Mouse (Mus musculus): ENCODE measurements at regions not wholly inside any gene's neighbourhood (a gene's known extent, or its start where the extent isn't known, plus 50 kb on each side); places are given as distances from the start of the nearest gene placed in this dataset.

GRCm38 (mm10) chr12:106128944-106129724, 119.1 kb downstream of the Vrk1 start:
- DNase-seq (ENCODE audit: low spot score) = no peak

- no peak for DNase-seq (ENCODE audit: low spot score)
Observed at GRCm38 (mm10) chr12:106130071-106130676, 120.1 kb downstream of the Vrk1 start.

GRCm38 (mm10) chr12:106132715-106133114, 122.7 kb downstream of the Vrk1 start:
- no peak for DNase-seq (ENCODE audit: low spot score)

DNA sequence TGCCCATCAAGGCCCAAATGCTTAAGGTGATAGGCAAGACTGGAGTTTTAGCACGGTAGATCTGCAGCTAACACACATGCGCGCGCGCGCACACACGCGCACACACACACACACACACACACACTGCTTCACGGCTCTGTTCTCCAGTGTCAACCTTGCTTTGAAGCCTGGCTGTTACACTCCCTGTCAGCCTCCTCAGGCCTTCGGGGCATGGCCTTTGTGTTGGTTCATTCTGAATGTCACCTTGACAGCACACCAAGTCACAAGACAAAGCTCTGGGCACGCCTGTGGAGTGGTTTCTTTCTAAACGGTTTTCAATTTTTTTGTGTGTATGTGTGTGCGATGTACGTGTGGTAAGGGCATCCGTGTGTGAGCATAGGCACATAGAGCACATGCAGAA, 128.4 kb downstream of the Vrk1 start:
- DNase-seq (ENCODE audit: low spot score) = no peak

- DNase-seq (ENCODE audit: low spot score) = no peak
Observed at GRCm38 (mm10) chr12:106139491-106139890, 129.5 kb downstream of the Vrk1 start.

DNA sequence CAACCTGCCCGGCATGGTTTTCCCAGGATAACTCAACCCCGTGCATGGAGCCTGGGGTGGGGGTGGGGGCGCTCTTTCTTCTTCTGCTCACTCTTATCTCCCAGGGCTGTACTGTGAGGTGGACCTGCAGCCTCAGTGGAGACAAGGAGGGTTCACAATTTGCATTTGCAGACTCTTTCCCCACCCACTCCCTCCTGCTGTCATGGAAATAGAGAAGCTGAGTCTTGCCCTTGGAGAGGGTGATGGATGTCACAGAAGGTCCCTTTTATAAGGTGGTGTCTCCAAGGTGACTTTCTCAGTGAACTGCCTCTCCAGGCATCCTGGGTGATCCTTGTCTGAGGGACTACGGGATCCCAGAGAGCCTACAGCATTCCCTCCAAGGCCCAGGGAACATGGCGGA, 129.9 kb downstream of the Vrk1 start:
- DNase-seq (ENCODE audit: low spot score) = no peak

DNA sequence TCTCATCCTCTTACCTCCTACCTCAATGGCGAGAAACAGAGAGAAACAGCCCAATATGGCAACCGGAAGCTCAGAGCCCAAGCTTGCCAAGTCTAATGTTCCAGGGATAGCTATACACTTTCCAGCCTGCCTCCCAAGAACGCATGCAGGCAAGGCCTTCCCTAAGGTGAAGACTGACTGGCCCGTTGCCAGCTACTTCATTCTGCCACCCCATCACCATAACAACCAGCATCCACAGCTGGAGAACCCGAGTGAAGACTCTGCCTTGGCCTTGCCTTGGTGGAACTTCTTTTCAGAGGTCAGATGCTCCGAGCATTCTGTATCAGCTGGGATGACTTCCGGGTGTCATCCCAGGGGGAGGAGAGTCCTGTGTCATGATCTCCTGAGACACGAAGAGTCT, 130.6 kb downstream of the Vrk1 start:
- DNase-seq (ENCODE audit: low spot score) = no peak

DNA sequence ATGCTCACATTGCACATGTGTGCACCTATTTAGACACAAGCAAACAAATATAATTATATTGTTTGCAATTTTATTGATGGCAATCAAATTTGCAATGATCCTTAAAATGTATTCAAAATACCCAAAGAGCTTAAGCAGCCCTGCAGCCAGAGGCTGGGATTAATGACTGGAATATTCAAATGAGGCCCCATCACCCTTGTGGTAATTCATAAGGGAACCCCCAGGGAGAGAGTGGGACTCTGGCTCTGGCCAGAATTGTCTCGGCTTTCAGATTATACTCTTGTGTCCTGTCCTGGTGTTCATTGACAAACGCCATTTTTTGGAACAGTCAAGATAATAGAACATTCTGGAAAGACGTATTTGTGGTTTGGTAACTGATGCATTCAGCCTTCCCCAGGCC, 133.5 kb downstream of the Vrk1 start:
- DNase-seq (ENCODE audit: low spot score) = no peak

GRCm38 (mm10) chr12:106156837-106157236, 146.8 kb downstream of the Vrk1 start:
- DNase-seq (ENCODE audit: low spot score) = no peak

- DNase-seq (ENCODE audit: low spot score) = no peak
Observed at GRCm38 (mm10) chr12:106157827-106158226, 147.8 kb downstream of the Vrk1 start.

- DNase-seq (ENCODE audit: low spot score) = no peak
Observed at GRCm38 (mm10) chr12:106158620-106159019, 148.6 kb downstream of the Vrk1 start.

DNA sequence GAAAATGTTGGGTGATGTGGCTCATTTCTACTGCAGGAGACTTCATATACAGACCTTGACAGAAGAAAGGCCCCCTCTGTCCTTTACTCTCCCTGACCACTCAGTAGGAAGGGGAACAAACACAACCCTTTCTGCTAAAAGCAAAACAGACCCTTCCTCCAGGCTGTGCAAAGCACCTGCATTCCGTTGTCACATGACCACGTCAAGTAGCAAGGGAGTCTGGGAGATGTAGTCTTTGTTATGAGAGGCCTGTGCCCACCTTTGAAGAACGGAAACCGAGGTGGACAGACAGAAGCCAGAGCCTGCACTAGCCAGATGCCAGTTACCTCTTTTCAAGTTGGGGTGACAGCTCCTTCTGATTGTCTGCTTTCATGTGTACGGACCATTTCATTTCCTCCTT, 161.3 kb downstream of the Vrk1 start:
- no peak for DNase-seq (ENCODE audit: low spot score)

GRCm38 (mm10) chr12:106173211-106173610, 163.2 kb downstream of the Vrk1 start:
- no peak for DNase-seq (ENCODE audit: low spot score)

DNA sequence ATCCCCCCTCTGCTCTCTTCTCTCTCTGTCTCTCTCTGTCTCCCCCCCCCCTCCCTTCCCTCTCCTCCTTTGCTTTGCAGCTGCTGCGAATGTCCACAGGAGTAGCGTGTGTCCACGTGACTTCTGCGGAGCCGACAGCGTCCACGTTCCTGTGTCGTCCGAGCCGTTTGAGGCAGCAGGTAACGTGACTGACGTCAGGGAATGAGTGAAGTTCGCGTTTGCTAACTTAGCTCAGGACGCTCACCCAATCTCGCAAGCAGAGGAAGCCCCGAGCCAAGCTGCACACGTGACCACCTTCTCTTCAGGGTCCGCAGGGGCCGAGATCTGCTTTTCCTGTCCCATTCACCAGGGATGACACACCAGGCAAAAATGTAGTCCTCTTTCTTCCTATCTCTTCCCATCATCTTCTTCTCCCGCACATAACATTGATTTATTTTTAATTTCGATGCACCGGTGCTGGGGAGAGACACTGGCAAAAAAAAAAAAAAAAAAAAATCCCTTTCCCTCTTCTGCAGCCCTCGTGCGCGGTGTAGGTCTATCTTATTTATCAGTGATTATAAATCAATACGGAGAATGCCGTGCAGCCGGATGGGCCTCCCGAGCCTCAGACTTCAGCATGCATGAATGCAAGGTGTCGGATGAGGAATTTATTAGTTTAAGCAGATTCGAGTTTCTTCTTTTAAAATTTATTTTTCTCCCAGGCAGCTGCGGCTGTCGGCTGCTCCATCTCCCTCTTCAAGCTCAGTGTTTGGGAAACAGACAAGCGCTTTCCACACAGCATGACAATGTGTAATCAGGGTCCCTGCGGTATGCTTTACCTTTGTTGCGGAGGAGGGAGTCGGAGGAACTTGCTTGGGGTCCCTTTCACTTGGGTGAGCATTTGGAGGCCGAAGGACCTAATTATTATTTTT, 164.3 kb downstream of the Vrk1 start:
- no peak for DNase-seq (ENCODE audit: low spot score)

GRCm38 (mm10) chr12:106174981-106175700, 165.1 kb downstream of the Vrk1 start:
- DNase-seq (ENCODE audit: low spot score) = no peak

DNA sequence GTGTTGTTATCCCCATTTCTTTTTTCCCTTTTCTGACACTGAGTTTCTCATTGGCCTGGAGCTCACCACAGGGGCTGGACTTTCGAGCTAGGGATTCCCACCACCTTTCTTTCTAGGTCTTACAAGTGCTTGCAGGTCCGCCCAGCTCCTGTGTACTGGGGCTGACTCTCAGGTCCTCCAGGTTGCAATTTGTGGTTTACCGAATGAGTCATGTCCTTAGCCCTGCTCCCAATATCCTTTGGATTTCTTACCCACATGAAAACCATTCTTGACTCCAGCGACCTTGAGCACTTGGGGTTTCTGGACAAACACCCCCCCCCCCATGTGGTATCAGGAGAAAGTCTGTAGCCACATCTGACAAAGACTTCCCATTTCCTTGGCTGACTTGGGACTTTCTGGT, 167.3 kb downstream of the Vrk1 start:
- no peak for DNase-seq (ENCODE audit: low spot score)

- DNase-seq (ENCODE audit: low spot score) = no peak
Observed at GRCm38 (mm10) chr12:106177861-106178260, 167.8 kb downstream of the Vrk1 start.

- no peak for DNase-seq (ENCODE audit: low spot score)
Observed at GRCm38 (mm10) chr12:106178688-106179205, 168.7 kb downstream of the Vrk1 start.

DNA sequence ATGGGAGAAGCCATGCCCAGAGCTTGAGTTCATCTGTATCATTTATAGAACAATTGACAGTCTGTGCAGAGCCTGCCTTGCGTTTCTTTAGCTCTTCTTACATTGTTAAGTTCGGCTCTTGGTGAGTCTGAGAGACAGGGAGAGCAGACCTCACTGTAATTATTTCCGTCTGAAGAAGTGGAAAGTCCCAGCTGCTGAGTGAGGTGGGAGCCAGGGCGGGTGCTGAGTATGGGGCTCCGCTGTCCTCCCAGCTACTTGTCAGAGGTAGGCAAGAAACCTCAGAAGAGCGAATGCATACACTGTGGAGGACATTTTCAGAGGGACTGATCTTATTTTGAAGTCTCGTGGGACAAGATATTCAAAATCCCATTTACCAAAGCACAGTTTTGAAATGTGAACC, 172.9 kb downstream of the Vrk1 start:
- DNase-seq (ENCODE audit: low spot score) = no peak

DNA sequence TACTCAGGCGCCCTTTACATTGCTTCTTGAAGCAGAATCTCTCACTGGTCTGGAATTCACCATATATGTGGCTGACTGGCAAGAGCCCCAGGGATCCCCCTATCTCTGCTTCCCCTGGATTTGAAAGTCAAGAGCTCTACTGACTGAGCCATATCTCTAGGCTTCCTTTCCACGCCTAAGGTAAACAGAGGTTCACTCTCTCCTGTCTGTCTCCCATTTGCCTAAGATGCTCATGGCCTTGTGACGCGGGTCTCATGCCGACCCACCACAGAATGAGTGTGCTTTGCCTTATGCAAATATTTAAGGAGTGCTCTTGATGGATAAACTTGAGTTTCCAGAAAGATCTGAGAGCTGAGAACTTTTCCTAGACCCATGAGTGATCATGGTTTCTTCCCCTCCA, 173.9 kb downstream of the Vrk1 start:
- DNase-seq (ENCODE audit: low spot score) = no peak

GRCm38 (mm10) chr12:106185398-106186077, 175.5 kb downstream of the Vrk1 start:
- DNase-seq (ENCODE audit: low spot score) = no peak
